Mouse (Mus musculus): ENCODE measurements at regions not wholly inside any gene's neighbourhood (a gene's known extent, or its start where the extent isn't known, plus 50 kb on each side); places are given as distances from the start of the nearest gene placed in this dataset.
A peak's percentile ranks its signal among the peaks of the same experiment; 100 is the strongest.

GRCm38 (mm10) chr9:113177181-113177917 is 530.7 kb downstream of the Pdcd6ip start:
- Histone ChIP-seq H3K4me3 (ENCODE audit: low read length) (no peak overlapping the region), H3K9me3 (ENCODE audit: control insufficient read depth, low read length) (no peaks in the 10 kb centered on the region), H3K4me1 (ENCODE audit: control insufficient read depth, insufficient read depth, low read depth, low read length) (no peaks in the 10 kb centered on the region), H3K27me3 (replicated peaks; ENCODE audit: control insufficient read depth, insufficient read depth, low read length) (no peaks in the 10 kb centered on the region), H3K27ac (ENCODE audit: low read depth, low read length) (no peak overlapping the region), H3K4me2 (ENCODE audit: low read length) (no peak overlapping the region), H3K36me3 (ENCODE audit: control insufficient read depth, insufficient read depth, low read length) (no peaks in the 10 kb centered on the region), H3K9ac (ENCODE audit: low read depth, low read length) (no peak overlapping the region)
- ATAC-seq, result peak; percentile 84; the same call in 1 of the 2 replicates
- 50% methylated on average over 15 of the region's 15 CpGs for WGBS

DNA sequence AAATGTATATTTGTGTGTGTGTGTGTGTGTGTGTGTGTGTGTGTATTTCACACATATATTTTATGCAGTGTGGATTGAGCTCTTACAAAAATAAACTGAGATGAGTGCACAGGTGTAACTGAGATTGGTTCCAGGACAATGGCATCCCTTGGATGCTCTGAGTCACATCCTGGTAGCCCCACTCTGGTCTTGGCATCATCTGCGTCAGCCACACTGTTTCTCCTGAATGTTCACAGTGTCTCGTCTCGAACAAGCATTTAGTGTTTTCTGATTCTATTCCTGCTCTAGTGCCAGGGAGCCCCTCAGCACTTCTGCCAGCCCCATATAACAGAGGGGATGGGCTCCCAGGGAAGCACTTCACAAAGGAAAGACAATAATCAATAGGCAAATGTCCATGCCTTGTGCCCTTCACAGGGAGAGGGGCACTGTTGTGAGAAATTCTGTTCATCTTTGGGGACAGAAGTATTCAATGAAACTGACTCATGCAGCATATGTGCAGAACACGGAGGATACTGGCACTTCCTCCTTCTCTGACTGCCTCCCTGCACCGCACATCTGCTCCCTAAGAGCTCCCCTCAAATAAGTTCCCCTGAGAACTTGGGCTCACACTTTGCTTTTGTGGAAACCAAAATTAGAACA is 536.2 kb downstream of the Pdcd6ip start:
- Histone ChIP-seq H3K9me3 (ENCODE audit: control insufficient read depth, low read length) (no peaks in the 10 kb centered on the region), H3K4me1 (ENCODE audit: control insufficient read depth, insufficient read depth, low read depth, low read length) (no peaks in the 10 kb centered on the region), H3K4me2 (ENCODE audit: low read length) (no peak overlapping the region), H3K36me3 (ENCODE audit: control insufficient read depth, insufficient read depth, low read length) (no peaks in the 10 kb centered on the region), H3K27ac (ENCODE audit: low read depth, low read length) (0 out of 2 replicates have a peak overlapping the region, but pooled peaks have one; percentile 4), H3K27me3 (replicated peaks; ENCODE audit: control insufficient read depth, insufficient read depth, low read length) (no peaks in the 10 kb centered on the region), H3K4me3 (ENCODE audit: low read length) (no peak overlapping the region), H3K9ac (ENCODE audit: low read depth, low read length) (no peak overlapping the region)
- no peak for ATAC-seq
- WGBS, result 56% methylated on average over 5 of the region's 5 CpGs

GRCm38 (mm10) chr9:113162897-113163874 is 544.9 kb downstream of the Pdcd6ip start:
- WGBS, result 50% methylated on average over 12 of the region's 12 CpGs
- Histone ChIP-seq H3K27ac (ENCODE audit: low read depth, low read length) (peak overlapping the region; percentile 39; the same call in 1 of the 2 replicates), H3K9me3 (ENCODE audit: control insufficient read depth, low read length) (no peaks in the 10 kb centered on the region), H3K9ac (ENCODE audit: low read depth, low read length) (no peak overlapping the region), H3K4me1 (ENCODE audit: control insufficient read depth, insufficient read depth, low read depth, low read length) (peaks cover 2% of the 10 kb centered on the region; the same call in 1 of the 2 replicates), H3K36me3 (ENCODE audit: control insufficient read depth, insufficient read depth, low read length) (no peaks in the 10 kb centered on the region), H3K27me3 (replicated peaks; ENCODE audit: control insufficient read depth, insufficient read depth, low read length) (no peaks in the 10 kb centered on the region), H3K4me2 (ENCODE audit: low read length) (no peak overlapping the region), H3K4me3 (ENCODE audit: low read length) (no peak overlapping the region)
- peak; percentile 52; the same call in 1 of the 2 replicates for ATAC-seq

- Histone ChIP-seq H3K9me3 (ENCODE audit: control insufficient read depth, low read length) (no peaks in the 10 kb centered on the region), H3K27me3 (replicated peaks; ENCODE audit: control insufficient read depth, insufficient read depth, low read length) (no peaks in the 10 kb centered on the region), H3K36me3 (ENCODE audit: control insufficient read depth, insufficient read depth, low read length) (no peaks in the 10 kb centered on the region), H3K4me3 (ENCODE audit: low read length) (no peak overlapping the region), H3K4me1 (ENCODE audit: control insufficient read depth, insufficient read depth, low read depth, low read length) (peaks cover 2% of the 10 kb centered on the region; the same call in 1 of the 2 replicates), H3K4me2 (ENCODE audit: low read length) (no peak overlapping the region), H3K9ac (ENCODE audit: low read depth, low read length) (no peak overlapping the region), H3K27ac (ENCODE audit: low read depth, low read length) (no peak overlapping the region)
- WGBS, result 94% methylated on average over 2 of the region's 2 CpGs
- ATAC-seq, result no peak
These were observed 548.0 kb downstream of the Pdcd6ip start for GRCm38 (mm10) chr9:113160011-113160410.

DNA sequence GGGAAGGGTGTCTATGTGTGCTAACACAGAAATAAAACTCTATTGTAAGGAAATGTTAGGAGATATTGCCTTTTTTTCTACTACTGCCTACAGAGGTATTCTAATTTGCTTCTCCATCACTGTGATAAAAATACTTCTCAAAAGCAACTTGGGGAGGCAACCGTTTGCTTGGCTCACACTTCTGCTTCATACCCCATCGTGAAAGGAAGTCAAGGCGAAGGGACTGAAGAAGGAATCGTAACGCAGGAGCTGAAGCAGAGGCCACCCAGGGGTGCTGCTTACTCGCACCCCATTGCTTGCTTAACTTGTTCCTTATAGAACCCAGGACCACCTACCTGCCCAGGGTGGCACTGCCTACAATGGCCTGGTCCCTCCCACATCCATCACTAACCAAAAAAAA is 550.0 kb downstream of the Pdcd6ip start:
- Histone ChIP-seq H3K27me3 (replicated peaks; ENCODE audit: control insufficient read depth, insufficient read depth, low read length) (no peaks in the 10 kb centered on the region), H3K27ac (ENCODE audit: low read depth, low read length) (peak overlapping the region; percentile 31; the same call in 1 of the 2 replicates), H3K36me3 (ENCODE audit: control insufficient read depth, insufficient read depth, low read length) (no peaks in the 10 kb centered on the region), H3K9me3 (ENCODE audit: control insufficient read depth, low read length) (no peaks in the 10 kb centered on the region), H3K4me3 (ENCODE audit: low read length) (no peak overlapping the region), H3K4me2 (ENCODE audit: low read length) (no peak overlapping the region), H3K9ac (ENCODE audit: low read depth, low read length) (no peak overlapping the region), H3K4me1 (ENCODE audit: control insufficient read depth, insufficient read depth, low read depth, low read length) (peaks cover under 1% of the 10 kb centered on the region; the same call in 1 of the 2 replicates)
- ATAC-seq, result no peak
- 77% methylated on average over 6 of the region's 6 CpGs for WGBS

GRCm38 (mm10) chr9:113157474-113158076 is 550.5 kb downstream of the Pdcd6ip start:
- Histone ChIP-seq H3K9ac (ENCODE audit: low read depth, low read length) (no peak overlapping the region), H3K4me2 (ENCODE audit: low read length) (no peak overlapping the region), H3K36me3 (ENCODE audit: control insufficient read depth, insufficient read depth, low read length) (no peaks in the 10 kb centered on the region), H3K27me3 (replicated peaks; ENCODE audit: control insufficient read depth, insufficient read depth, low read length) (no peaks in the 10 kb centered on the region), H3K9me3 (ENCODE audit: control insufficient read depth, low read length) (no peaks in the 10 kb centered on the region), H3K4me3 (ENCODE audit: low read length) (no peak overlapping the region), H3K4me1 (ENCODE audit: control insufficient read depth, insufficient read depth, low read depth, low read length) (no peaks in the 10 kb centered on the region), H3K27ac (ENCODE audit: low read depth, low read length) (peak overlapping the region; percentile 58)
- 70% methylated on average over 17 of the region's 17 CpGs for WGBS
- ATAC-seq, result no peak

- no peak for ATAC-seq
- no peaks in the 10 kb centered on the region for H3K4me1 ChIP-seq (ENCODE audit: control insufficient read depth, insufficient read depth, low read depth, low read length)
- no peaks in the 10 kb centered on the region for H3K9me3 ChIP-seq (ENCODE audit: control insufficient read depth, low read length)
- no peak overlapping the region for H3K27ac ChIP-seq (ENCODE audit: low read depth, low read length)
- no peaks in the 10 kb centered on the region for H3K27me3 ChIP-seq (replicated peaks; ENCODE audit: control insufficient read depth, insufficient read depth, low read length)
- no peak overlapping the region for H3K4me2 ChIP-seq (ENCODE audit: low read length)
- H3K36me3 ChIP-seq (ENCODE audit: control insufficient read depth, insufficient read depth, low read length), result no peaks in the 10 kb centered on the region
- H3K4me3 ChIP-seq (ENCODE audit: low read length), result no peak overlapping the region
- WGBS, result 68% methylated on average over 3 of the region's 3 CpGs
- H3K9ac ChIP-seq (ENCODE audit: low read depth, low read length), result no peak overlapping the region
These were observed 551.4 kb downstream of the Pdcd6ip start for GRCm38 (mm10) chr9:113156707-113157106.

- H3K27me3 ChIP-seq (replicated peaks; ENCODE audit: control insufficient read depth, insufficient read depth, low read length), result no peaks in the 10 kb centered on the region
- no peak overlapping the region for H3K4me3 ChIP-seq (ENCODE audit: low read length)
- H3K9ac ChIP-seq (ENCODE audit: low read depth, low read length), result no peak overlapping the region
- H3K27ac ChIP-seq (ENCODE audit: low read depth, low read length), result no peak overlapping the region
- H3K36me3 ChIP-seq (ENCODE audit: control insufficient read depth, insufficient read depth, low read length), result no peaks in the 10 kb centered on the region
- H3K9me3 ChIP-seq (ENCODE audit: control insufficient read depth, low read length), result no peaks in the 10 kb centered on the region
- H3K4me2 ChIP-seq (ENCODE audit: low read length), result no peak overlapping the region
- ATAC-seq, result no peak
- H3K4me1 ChIP-seq (ENCODE audit: control insufficient read depth, insufficient read depth, low read depth, low read length), result no peaks in the 10 kb centered on the region
- 44% methylated on average over 5 of the region's 5 CpGs for WGBS
These were observed 559.0 kb downstream of the Pdcd6ip start for GRCm38 (mm10) chr9:113149084-113149483.

Data from hindbrain, embryonic 16.5 days (tissue).